Mouse (Mus musculus) cerebellum, postnatal 14 days (tissue): ENCODE results near the gene Gsx1.

Experiments used
- DNase-seq, 2 experiments: peaks; one replicate each; pipeline ENCODE4 v3.0.0; 2021; ENCODE audit warnings: mixed read lengths in 2 of 2

The Gsx1 gene

GRCm38 (mm10) chr5:147188571-147188975 lies at the start of gene Gsx1:
Gsx1 (plus strand) TSS chr5:147188696.
- DNase-seq, result peak; percentile 40 to 48

- DNase-seq, result no peak
These were observed 41.2 kb upstream of the Gsx1 start for GRCm38 (mm10) chr5:147147340-147147739.

GRCm38 (mm10) chr5:147154806-147155371 lies 33.6 kb upstream of the Gsx1 start:
- DNase-seq, result peak; percentile 9 to 11

- DNase-seq, result peak; percentile 10 to 19
These were observed 32.9 kb upstream of the Gsx1 start for GRCm38 (mm10) chr5:147155449-147156133.

GRCm38 (mm10) chr5:147156376-147156775 lies 32.1 kb upstream of the Gsx1 start:
- no peak for DNase-seq

- DNase-seq, result no peak
These were observed 31.1 kb upstream of the Gsx1 start for GRCm38 (mm10) chr5:147157441-147157840.

GRCm38 (mm10) chr5:147159320-147159719 lies 29.2 kb upstream of the Gsx1 start:
- DNase-seq, result no peak

- DNase-seq, result no peak
These were observed 28.7 kb upstream of the Gsx1 start for GRCm38 (mm10) chr5:147159792-147160191.

GRCm38 (mm10) chr5:147165060-147165459 lies 23.4 kb upstream of the Gsx1 start:
- DNase-seq, result no peak

- DNase-seq, result no peak
These were observed 18.4 kb upstream of the Gsx1 start for GRCm38 (mm10) chr5:147170088-147170487.

GRCm38 (mm10) chr5:147174046-147174445 lies 14.4 kb upstream of the Gsx1 start:
- no peak for DNase-seq

GRCm38 (mm10) chr5:147185174-147185915 lies 3.2 kb upstream of the Gsx1 start:
- DNase-seq, result no peak

GRCm38 (mm10) chr5:147186001-147186431 lies 2.5 kb upstream of the Gsx1 start:
- DNase-seq, result peak in 1 of 2 experiments; percentile 37

GRCm38 (mm10) chr5:147186781-147187551 lies 1.5 kb upstream of the Gsx1 start:
- DNase-seq, result peak; percentile 35 to 52

- DNase-seq, result peak; percentile 32 to 34
These were observed 835 bp upstream of the Gsx1 start for GRCm38 (mm10) chr5:147187552-147188170.

GRCm38 (mm10) chr5:147189156-147189555 lies 660 bp downstream of the Gsx1 start:
- peak in 1 of 2 experiments; percentile 22 for DNase-seq

GRCm38 (mm10) chr5:147189836-147190602 lies 1.5 kb downstream of the Gsx1 start:
- peak; percentile 18 to 30 for DNase-seq

GRCm38 (mm10) chr5:147190885-147191284 lies 2.4 kb downstream of the Gsx1 start:
- DNase-seq, result peak in 1 of 2 experiments; percentile 8

GRCm38 (mm10) chr5:147191801-147192575 lies 3.5 kb downstream of the Gsx1 start:
- DNase-seq, result no peak

GRCm38 (mm10) chr5:147192576-147192960 lies 4.1 kb downstream of the Gsx1 start:
- no peak for DNase-seq

- no peak for DNase-seq
These were observed 16.4 kb downstream of the Gsx1 start for GRCm38 (mm10) chr5:147204905-147205304.
